Comparison of ENCODE assay signal across 34 mouse cellular contexts in the genomic region with DNA sequence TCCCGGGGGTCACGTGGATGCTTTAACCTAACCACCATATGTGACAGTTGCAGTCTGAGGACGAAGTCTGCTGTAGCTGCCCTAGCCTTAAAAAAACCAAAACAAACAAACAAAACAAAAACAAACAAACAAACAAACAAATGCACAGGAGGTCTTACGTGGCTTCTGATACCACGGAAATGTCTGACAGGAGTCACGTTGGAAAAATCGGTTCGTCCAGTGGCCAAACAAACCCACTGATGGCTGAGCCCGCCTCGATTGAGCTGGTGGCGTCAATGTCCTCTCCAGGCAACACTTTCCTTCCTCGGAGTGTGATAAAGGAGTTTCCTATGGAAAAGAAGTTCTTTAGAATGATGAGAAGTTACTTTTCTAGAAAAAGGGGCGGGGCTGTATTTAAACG. TPM values are rescaled to one million over a fixed set of nuclear protein-coding genes. Genes with fewer than 3 reads are reported as not detected.
"Had no signal": no experiment of that assay in that cellular context is flagged by ENCODE, and none has a peak within 500 bp of the region (broad histone marks: within the 10 kb centered on the region; RNA-seq: fewer than 3 reads in every experiment).

No protein-coding gene starts in this region.

- ATAC-seq: liver, embryonic 12.5 days; liver, postnatal 0 days; lung, postnatal 0 days; midbrain, embryonic 13.5 days; midbrain, embryonic 16.5 days had no signal

- H3K4me3 ChIP-seq: limb, embryonic 10.5 days; limb, embryonic 12.5 days; limb, embryonic 13.5 days; limb, embryonic 15.5 days; liver, embryonic 12.5 days; liver, embryonic 13.5 days; liver, embryonic 15.5 days; lung, embryonic 15.5 days; megakaryocyte, embryonic 14.5 days; midbrain, embryonic 10.5 days; midbrain, embryonic 12.5 days; midbrain, embryonic 13.5 days; myocyte; neural tube, embryonic 12.5 days had no signal

- H3K4me1 ChIP-seq: limb, embryonic 13.5 days; limb, embryonic 15.5 days; liver, embryonic 12.5 days; liver, embryonic 13.5 days; liver, embryonic 15.5 days; lung, embryonic 15.5 days; megakaryocyte, embryonic 14.5 days; midbrain, embryonic 10.5 days; midbrain, embryonic 12.5 days; neural tube, embryonic 12.5 days had no signal

- H3K4me2 ChIP-seq: limb, embryonic 12.5 days; limb, embryonic 13.5 days; limb, embryonic 15.5 days; liver, embryonic 11.5 days; liver, embryonic 12.5 days; liver, embryonic 13.5 days; liver, embryonic 15.5 days; lung, embryonic 14.5 days; lung, embryonic 15.5 days; midbrain, embryonic 12.5 days; midbrain, embryonic 13.5 days; neural tube, embryonic 12.5 days had no signal

- H3K27ac ChIP-seq: limb, embryonic 10.5 days; limb, embryonic 12.5 days; limb, embryonic 13.5 days; limb, embryonic 15.5 days; liver, embryonic 12.5 days; liver, embryonic 13.5 days; liver, embryonic 14.5 days; liver, embryonic 15.5 days; lung, embryonic 15.5 days; macrophage; midbrain, embryonic 10.5 days; midbrain, embryonic 12.5 days; midbrain, embryonic 13.5 days; neural tube, embryonic 12.5 days had no signal

- H3K9ac ChIP-seq: limb, embryonic 12.5 days; limb, embryonic 13.5 days; limb, embryonic 15.5 days; liver, embryonic 12.5 days; liver, embryonic 13.5 days; liver, embryonic 14.5 days; liver, embryonic 15.5 days; liver, postnatal 0 days; lung, embryonic 14.5 days; lung, embryonic 15.5 days; midbrain, embryonic 12.5 days; midbrain, embryonic 13.5 days; neural tube, embryonic 12.5 days had no signal

- H3K27me3 ChIP-seq: limb, embryonic 12.5 days; limb, embryonic 13.5 days; limb, embryonic 15.5 days; liver, embryonic 12.5 days; liver, embryonic 13.5 days; liver, embryonic 15.5 days; lung, embryonic 15.5 days; megakaryocyte, embryonic 14.5 days; midbrain, embryonic 12.5 days; midbrain, embryonic 13.5 days; neural tube, embryonic 12.5 days had no signal

- H3K9me3 ChIP-seq: limb, embryonic 10.5 days; limb, embryonic 12.5 days; limb, embryonic 13.5 days; limb, embryonic 15.5 days; liver, embryonic 12.5 days; liver, embryonic 13.5 days; liver, embryonic 15.5 days; lung, embryonic 15.5 days; midbrain, embryonic 10.5 days; midbrain, embryonic 12.5 days; midbrain, embryonic 13.5 days; neural tube, embryonic 12.5 days had no signal

- H3K36me3 ChIP-seq: limb, embryonic 10.5 days; limb, embryonic 12.5 days; limb, embryonic 13.5 days; limb, embryonic 15.5 days; liver, embryonic 12.5 days; liver, embryonic 13.5 days; liver, embryonic 15.5 days; lung, embryonic 15.5 days; midbrain, embryonic 10.5 days; midbrain, embryonic 12.5 days; midbrain, embryonic 13.5 days; neural tube, embryonic 12.5 days had no signal

- DNase-seq: left cerebral cortex, postnatal 4 days; liver; liver, embryonic 13.5 days; liver, postnatal 0 days; lung, adult 18-20 months; lung, adult 2 months; lung, embryonic 14.5 days; lung, postnatal 10 days; lung, postnatal 14 days; lung, postnatal 36 days; lung, postnatal 4 days; midbrain, embryonic 14.5 days had no signal

RNA-seq across cellular contexts. Expression of a gene that starts 27.1 kb away (rescaled TPM):
- total RNA-seq: megakaryocyte progenitor cell, adult 5-6 weeks; megakaryocyte, adult 5-6 weeks; megakaryocyte-erythroid progenitor cell, adult 5-6 weeks; monocyte, adult 5-6 weeks had no signal
- polyA plus RNA-seq: macrophage, myocyte had no signal
